ENCODE assay signal across 30 mouse cellular contexts in genomic region chr7:100593349-100593748, GRCm38 (mm10).
"Had no signal": no experiment of that assay in that cellular context is flagged by ENCODE, and none has a peak within 500 bp of the region (broad histone marks: within the 10 kb centered on the region; RNA-seq: fewer than 3 reads in every experiment).

No protein-coding gene starts in this region.

- H3K9me3 ChIP-seq: heart, embryonic 12.5 days; heart, embryonic 13.5 days; heart, embryonic 15.5 days; hindbrain, embryonic 10.5 days; hindbrain, embryonic 12.5 days; hindbrain, embryonic 13.5 days; hindbrain, embryonic 15.5 days; intestine, embryonic 15.5 days; kidney, embryonic 15.5 days had no signal

- H3K36me3 ChIP-seq: heart, embryonic 12.5 days; heart, embryonic 13.5 days; heart, embryonic 15.5 days; hindbrain, embryonic 10.5 days; hindbrain, embryonic 12.5 days; hindbrain, embryonic 13.5 days; hindbrain, embryonic 15.5 days; intestine, embryonic 15.5 days; kidney, embryonic 15.5 days had no signal

- H3K9ac ChIP-seq: heart, embryonic 12.5 days; heart, embryonic 13.5 days; heart, embryonic 15.5 days; hindbrain, embryonic 12.5 days; hindbrain, embryonic 13.5 days; hindbrain, embryonic 14.5 days; hindbrain, embryonic 15.5 days; intestine, embryonic 15.5 days; kidney, embryonic 15.5 days had no signal

- H3K4me2 ChIP-seq: heart, embryonic 12.5 days; heart, embryonic 13.5 days; heart, embryonic 15.5 days; hindbrain, embryonic 12.5 days; hindbrain, embryonic 13.5 days; hindbrain, embryonic 14.5 days; hindbrain, embryonic 15.5 days; intestine, embryonic 15.5 days; kidney, embryonic 15.5 days had no signal

- H3K4me1 ChIP-seq: heart, embryonic 12.5 days; heart, embryonic 13.5 days; hindbrain, embryonic 10.5 days; hindbrain, embryonic 13.5 days; intestine, embryonic 15.5 days; kidney, embryonic 15.5 days had no signal

- DNase-seq: heart, postnatal 10 days; heart, postnatal 14 days; heart, postnatal 36 days; heart, postnatal 4 days; kidney, adult 11 months; kidney, adult 18-20 months; kidney, adult 2 months; kidney, adult 8-10 months; kidney, adult 9 months; kidney, postnatal 10 days; kidney, postnatal 14 days; kidney, postnatal 25 days; kidney, postnatal 36 days; kidney, postnatal 4 days; layer of hippocampus, adult 9-11 months; layer of hippocampus, postnatal 36 days had no signal

- H3K27ac ChIP-seq: heart, embryonic 13.5 days; heart, embryonic 15.5 days; hindbrain, embryonic 10.5 days; hindbrain, embryonic 12.5 days; hindbrain, embryonic 13.5 days; hindbrain, embryonic 14.5 days; hindbrain, embryonic 15.5 days; hindbrain, postnatal 0 days; intestine, embryonic 15.5 days; kidney, embryonic 15.5 days; kidney, postnatal 0 days; layer of hippocampus, adult 2 months; left cerebral cortex, adult 2 months had no signal

- H3K27me3 ChIP-seq: heart, embryonic 12.5 days; heart, embryonic 13.5 days; heart, embryonic 15.5 days; hindbrain, embryonic 12.5 days; hindbrain, embryonic 15.5 days; intestine, embryonic 15.5 days; kidney, embryonic 15.5 days had no signal

- H3K4me3 ChIP-seq: heart, embryonic 12.5 days; heart, embryonic 13.5 days; heart, embryonic 15.5 days; hindbrain, embryonic 10.5 days; hindbrain, embryonic 12.5 days; hindbrain, embryonic 13.5 days; hindbrain, embryonic 15.5 days; intestine, embryonic 15.5 days; kidney, embryonic 15.5 days; layer of hippocampus, adult 2 months; left cerebral cortex, adult 2 months had no signal
